Mouse (Mus musculus) neural tube, embryonic 11.5 days (tissue): ENCODE measurements at regions not wholly inside any gene's neighbourhood (a gene's known extent, or its start where the extent isn't known, plus 50 kb on each side); places are given as distances from the start of the nearest gene placed in this dataset.

Experiments used
- ATAC-seq: fragments of 200-750 bp; cut with Nextera tagmentation; 2 replicates; pipeline ENCODE4 v1.8.0; 2017; ENCODE audit warnings: moderate number of reproducible peaks, mild to moderate bottlenecking, moderate TSS enrichment, moderate library complexity; ENCODE audit not compliant: insufficient read depth, low FRiP score, low TSS enrichment
- DNase-seq: peaks from one replicate; pipeline ENCODE4 v3.0.0-alpha.2; 2015; ENCODE audit warnings: low spot score
- H3K27ac ChIP-seq: fragments of 300-500 bp; sonication (generic); 2 replicates; pipeline ENCODE4 v1.5.1; 2014; ENCODE audit warnings: low read depth, mild to moderate bottlenecking, low read length
- H3K27me3 ChIP-seq: fragments of 300-500 bp; sonication (generic); 2 replicates; pipeline ENCODE4 v1.6.1; 2014; ENCODE audit warnings: mild to moderate bottlenecking, low read length, mixed read lengths; ENCODE audit not compliant: control insufficient read depth, insufficient read depth
- H3K36me3 ChIP-seq: fragments of 300-500 bp; sonication (generic); 2 replicates; pipeline ENCODE4 v1.6.1; 2014; ENCODE audit warnings: mild to moderate bottlenecking, low read length, moderate library complexity, mixed read lengths; ENCODE audit not compliant: control insufficient read depth, insufficient read depth
- H3K4me1 ChIP-seq: fragments of 300-500 bp; sonication (generic); 2 replicates; pipeline ENCODE4 v1.6.1; 2014; ENCODE audit warnings: low read length, mixed read lengths; ENCODE audit not compliant: control insufficient read depth, insufficient read depth
- H3K4me2 ChIP-seq: fragments of 300-500 bp; sonication (generic); 2 replicates; pipeline ENCODE4 v1.6.1; 2014; ENCODE audit warnings: low read depth, mild to moderate bottlenecking, moderate library complexity
- H3K4me3 ChIP-seq: fragments of 300-500 bp; sonication (generic); 2 replicates; pipeline ENCODE4 v1.5.1; 2014; ENCODE audit warnings: low read depth, low read length
- H3K9ac ChIP-seq: fragments of 300-500 bp; sonication (generic); 2 replicates; pipeline ENCODE4 v1.6.1; 2014; ENCODE audit warnings: mild to moderate bottlenecking, low read length
- H3K9me3 ChIP-seq: fragments of 300-500 bp; sonication (generic); 2 replicates; pipeline ENCODE4 v1.6.1; 2016; ENCODE audit warnings: low read length; ENCODE audit not compliant: control insufficient read depth
- WGBS: fragments of 180-500 bp; shearing (Covaris S2); extraction: QIAGEN DNeasy Blood & Tissue Kit; methylation state at CpG from one replicate; pipeline ENCODE4 v1.1.7; 2014; 5-methylcytosine and 5-hydroxymethylcytosine counted together

GRCm38 (mm10) chr19:23044510-23045464, 96.2 kb upstream of the Klf9 start:
- H3K27ac ChIP-seq, result no peak overlapping the region
- ATAC-seq (no peak), DNase-seq (no peak)
- H3K9ac ChIP-seq, result no peak overlapping the region
- no peak overlapping the region for H3K4me2 ChIP-seq
- 84% methylated on average over 16 of the region's 16 CpGs for WGBS
- no peaks in the 10 kb centered on the region for H3K4me1 ChIP-seq
- H3K9me3 ChIP-seq, result no peaks in the 10 kb centered on the region
- no peaks in the 10 kb centered on the region for H3K36me3 ChIP-seq
- no peak overlapping the region for H3K4me3 ChIP-seq
- H3K27me3 ChIP-seq, result no peaks in the 10 kb centered on the region

- no peaks in the 10 kb centered on the region for H3K9me3 ChIP-seq
- ATAC-seq, result no peak
- no peak overlapping the region for H3K9ac ChIP-seq
- no peak overlapping the region for H3K4me3 ChIP-seq
- no peaks in the 10 kb centered on the region for H3K4me1 ChIP-seq
- no peak for DNase-seq
- H3K36me3 ChIP-seq, result no peaks in the 10 kb centered on the region
- H3K4me2 ChIP-seq, result no peak overlapping the region
- 96% methylated on average over 4 of the region's 4 CpGs for WGBS
- no peak overlapping the region for H3K27ac ChIP-seq
- H3K27me3 ChIP-seq, result no peaks in the 10 kb centered on the region
Observed at GRCm38 (mm10) chr19:23051456-23051855, 89.6 kb upstream of the Klf9 start.

DNA sequence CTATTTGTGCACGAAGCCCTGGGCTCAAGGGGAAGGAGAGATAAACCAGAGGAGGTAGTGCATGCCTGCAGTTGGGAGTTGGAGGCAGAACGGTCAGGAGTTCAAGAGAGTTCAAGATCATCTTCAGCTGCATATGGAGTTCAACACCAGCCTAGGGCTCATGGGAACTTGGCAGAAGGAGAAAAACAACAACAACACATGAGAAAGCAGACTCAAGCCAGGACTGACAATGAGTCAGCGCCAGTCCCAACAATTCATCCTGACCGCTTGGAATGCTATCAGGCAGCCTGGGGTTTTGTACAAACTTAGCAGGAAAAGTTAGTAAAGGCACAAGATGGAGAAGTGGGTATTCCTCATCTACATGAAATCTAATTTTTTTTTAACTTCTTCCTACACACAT, 86.6 kb upstream of the Klf9 start:
- no peak overlapping the region for H3K4me3 ChIP-seq
- H3K9ac ChIP-seq, result no peak overlapping the region
- no peaks in the 10 kb centered on the region for H3K36me3 ChIP-seq
- no peak overlapping the region for H3K4me2 ChIP-seq
- no peak for DNase-seq
- no peak overlapping the region for H3K27ac ChIP-seq
- no peaks in the 10 kb centered on the region for H3K27me3 ChIP-seq
- H3K4me1 ChIP-seq, result no peaks in the 10 kb centered on the region
- no peaks in the 10 kb centered on the region for H3K9me3 ChIP-seq
- no peak for ATAC-seq
- 78% methylated on average over 4 of the region's 4 CpGs for WGBS

DNA sequence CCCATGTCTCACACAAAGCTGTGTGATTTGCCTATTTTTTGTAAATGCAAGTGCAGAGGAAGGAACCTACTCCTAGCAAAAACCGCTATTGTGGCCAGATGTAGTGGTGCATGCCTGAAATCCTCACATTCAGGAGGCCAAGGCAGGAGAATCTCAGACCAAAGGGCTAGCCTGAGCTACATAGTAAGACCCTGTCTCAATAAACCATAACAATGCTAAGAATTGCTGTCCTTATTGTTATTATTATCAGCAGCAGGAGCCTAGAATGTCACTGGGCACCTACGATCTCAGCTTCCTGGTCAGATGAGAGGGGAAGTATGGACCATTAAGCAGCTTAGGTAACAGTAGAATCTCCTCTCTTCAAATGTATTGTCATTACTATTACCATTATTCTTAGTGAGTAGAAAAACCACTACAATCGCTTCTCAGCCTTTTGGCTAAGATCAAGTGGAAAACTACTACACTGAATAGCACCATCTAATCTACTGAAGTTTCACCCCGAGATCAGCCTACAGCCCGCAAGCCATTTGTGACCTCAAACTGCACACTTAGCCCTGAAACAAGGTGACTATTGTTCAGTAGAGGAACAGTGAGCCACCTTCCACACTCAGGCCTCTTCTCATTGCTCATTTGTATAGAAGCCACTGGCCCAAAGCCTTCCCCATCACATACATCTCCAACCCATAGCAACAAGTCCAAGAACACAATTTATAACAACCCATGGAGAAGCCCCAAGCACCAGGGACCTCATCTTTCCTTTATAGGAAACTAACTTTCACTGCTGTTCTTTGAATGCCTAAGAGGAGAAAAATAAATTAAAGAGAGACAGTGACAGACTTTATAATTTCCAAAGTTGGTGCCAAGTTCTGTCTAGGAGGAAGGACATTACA, 84.9 kb upstream of the Klf9 start:
- Histone ChIP-seq H3K9me3 (no peaks in the 10 kb centered on the region), H3K4me3 (no peak overlapping the region), H3K27ac (no peak overlapping the region), H3K9ac (no peak overlapping the region), H3K27me3 (no peaks in the 10 kb centered on the region), H3K4me1 (no peaks in the 10 kb centered on the region), H3K36me3 (no peaks in the 10 kb centered on the region), H3K4me2 (peak overlapping the region; percentile 38; the same call in 1 of the 2 replicates)
- DNase-seq (no peak), ATAC-seq (no peak)
- WGBS, result 81% methylated on average over 5 of the region's 5 CpGs

DNA sequence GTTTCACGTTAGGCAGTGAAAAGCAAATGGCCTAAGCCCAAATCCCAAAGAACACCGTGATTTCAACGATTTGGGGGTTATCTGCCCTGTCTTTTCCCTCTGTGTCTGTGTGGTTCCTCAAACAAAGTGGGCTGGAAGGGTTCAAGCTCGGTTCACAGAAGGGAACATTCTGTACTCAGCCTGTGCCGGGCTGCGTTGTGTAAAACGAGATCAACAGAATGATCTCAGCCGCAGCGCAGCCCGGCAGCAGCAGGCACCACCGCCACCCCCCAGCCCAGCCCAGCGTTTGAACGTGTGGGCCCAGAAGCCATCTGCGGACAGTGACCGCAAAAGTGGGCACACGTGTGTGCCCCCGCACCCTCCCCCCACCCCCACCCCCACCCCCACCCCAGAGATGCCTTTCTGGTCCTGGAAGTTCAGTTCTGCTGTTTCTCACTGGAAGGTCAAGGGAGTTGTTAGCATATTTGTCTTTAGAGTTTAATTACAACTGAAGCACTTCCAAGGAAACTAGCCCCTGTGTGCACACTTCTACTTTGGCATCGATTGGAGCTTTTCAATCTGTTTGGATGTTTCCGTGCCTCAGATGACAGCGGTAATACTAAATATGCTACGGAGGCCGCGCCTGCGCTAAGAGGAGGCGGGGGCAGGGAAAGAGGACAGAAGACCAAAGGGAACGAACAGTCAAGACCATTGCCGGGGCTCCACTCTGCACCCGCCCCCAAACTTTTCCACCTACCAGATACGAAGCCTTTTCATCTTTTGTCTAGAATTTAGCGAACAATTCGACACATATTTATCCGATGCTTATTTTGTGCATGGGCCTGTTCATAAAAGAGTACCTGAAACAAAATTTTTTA, 83.9 kb upstream of the Klf9 start:
- ATAC-seq, result peak; percentile 86
- WGBS, result 2% methylated on average over 32 of the region's 32 CpGs

DNA sequence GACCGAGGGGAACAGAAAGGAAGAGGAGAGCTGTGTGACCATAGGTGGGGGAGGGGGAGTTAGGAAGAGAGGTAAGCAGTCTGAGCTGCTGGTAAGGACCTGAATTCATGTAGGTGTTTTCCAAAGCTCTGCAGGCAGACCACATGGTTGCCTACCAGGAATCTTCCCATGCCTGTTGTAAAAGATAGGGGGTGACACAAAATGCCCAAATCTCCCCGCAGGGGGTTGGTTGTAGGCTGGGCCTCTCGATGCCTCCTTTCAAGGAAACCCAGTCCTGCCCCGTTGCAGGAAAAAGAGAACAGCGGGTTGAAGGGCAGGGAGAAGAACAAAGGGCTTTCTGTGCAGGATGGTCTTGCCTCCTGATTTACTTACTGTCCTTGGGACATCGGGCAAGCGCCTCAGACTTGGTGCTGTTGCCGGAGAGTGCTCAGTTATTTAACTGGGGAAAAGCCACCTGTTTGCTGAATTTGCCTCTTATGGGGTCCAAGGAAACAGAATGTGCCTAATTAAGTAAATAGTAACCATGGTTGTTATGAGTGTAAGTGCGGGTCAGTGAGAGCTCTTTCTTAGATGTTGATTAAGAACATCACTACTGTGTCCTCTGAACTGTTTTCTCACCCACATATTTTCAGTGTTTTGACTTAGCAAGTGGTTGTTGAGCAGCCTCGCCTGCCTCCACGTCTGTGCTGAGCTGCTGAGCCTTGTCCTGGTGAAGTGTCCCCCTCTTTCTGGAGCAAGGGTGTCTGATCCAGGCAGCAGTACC, 83.1 kb upstream of the Klf9 start:
- no peaks in the 10 kb centered on the region for H3K27me3 ChIP-seq
- no peaks in the 10 kb centered on the region for H3K9me3 ChIP-seq
- DNase-seq (peak; percentile 63), ATAC-seq (peak; percentile 65)
- no peaks in the 10 kb centered on the region for H3K36me3 ChIP-seq
- H3K4me3 ChIP-seq, result peak overlapping the region; percentile 29; the same call in 1 of the 2 replicates
- H3K9ac ChIP-seq, result peak overlapping the region; percentile 47; the same call in 1 of the 2 replicates
- H3K4me1 ChIP-seq, result no peaks in the 10 kb centered on the region
- WGBS, result 15% methylated on average over 11 of the region's 11 CpGs
- 0 out of 2 replicates have a peak overlapping the region, but pooled peaks have one; percentile 10 for H3K27ac ChIP-seq
- H3K4me2 ChIP-seq, result peak overlapping the region; percentile 38

More for the DNA sequence above, 83.9 kb upstream of the Klf9 start:
- H3K4me3 ChIP-seq, result peak overlapping the region; percentile 29
- no peaks in the 10 kb centered on the region for H3K27me3 ChIP-seq
- H3K27ac ChIP-seq, result 0 out of 2 replicates have a peak overlapping the region, but pooled peaks have one; percentile 8
- H3K4me2 ChIP-seq, result peak overlapping the region; percentile 38
- peak; percentile 73 for DNase-seq
- peak overlapping the region; percentile 47 for H3K9ac ChIP-seq
- no peaks in the 10 kb centered on the region for H3K4me1 ChIP-seq
- no peaks in the 10 kb centered on the region for H3K9me3 ChIP-seq
- no peaks in the 10 kb centered on the region for H3K36me3 ChIP-seq

DNA sequence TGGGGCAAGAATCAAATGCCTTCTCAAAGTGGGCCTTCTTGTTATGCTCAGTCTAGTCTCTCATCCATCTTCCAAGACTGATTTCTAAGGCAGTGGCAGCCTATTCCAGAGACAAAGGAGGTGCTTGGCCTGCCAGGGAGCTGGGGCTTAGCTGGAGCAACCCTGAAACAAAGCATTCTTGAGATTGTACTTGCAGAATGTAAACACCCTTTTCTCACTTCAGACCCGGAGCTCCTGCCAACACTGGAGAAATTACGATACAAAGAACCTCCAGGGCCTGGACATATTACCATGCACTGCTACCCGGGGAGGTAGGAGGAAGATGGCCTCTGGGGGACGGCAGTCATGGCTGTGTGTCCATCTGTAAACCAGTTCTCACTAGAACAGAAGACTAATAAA, 82.5 kb upstream of the Klf9 start:
- WGBS, result 37% methylated on average over 4 of the region's 4 CpGs
- ATAC-seq (no peak), DNase-seq (peak; percentile 21)

More for the DNA sequence above, 82.5 kb upstream of the Klf9 start:
- no peak overlapping the region for H3K4me2 ChIP-seq
- no peaks in the 10 kb centered on the region for H3K36me3 ChIP-seq
- H3K9me3 ChIP-seq, result no peaks in the 10 kb centered on the region
- H3K9ac ChIP-seq, result no peak overlapping the region
- H3K27me3 ChIP-seq, result no peaks in the 10 kb centered on the region
- H3K27ac ChIP-seq, result 0 out of 2 replicates have a peak overlapping the region, but pooled peaks have one; percentile 10
- H3K4me1 ChIP-seq, result no peaks in the 10 kb centered on the region
- no peak overlapping the region for H3K4me3 ChIP-seq
